Mouse (Mus musculus) lung, embryonic 14.5 days (tissue): ENCODE results near the gene B4galnt2. TPM values are rescaled to one million over a fixed set of nuclear protein-coding genes. Genes with fewer than 3 reads are reported as not detected.

Experiments
- ATAC-seq: fragments of 200-750 bp; cut with Nextera tagmentation; 2 replicates; pipeline ENCODE4 v1.8.0; 2017; ENCODE audit warnings: mild to moderate bottlenecking, moderate TSS enrichment, moderate library complexity; ENCODE audit not compliant: insufficient read depth
- DNase-seq: peaks from one replicate; pipeline ENCODE4 v3.0.0-alpha.2; 2015
- H3K27ac ChIP-seq: fragments of 300-500 bp; sonication (generic); 2 replicates; pipeline ENCODE4 v1.5.1; 2014; ENCODE audit warnings: low read depth, mild to moderate bottlenecking, moderate library complexity
- H3K27me3 ChIP-seq: fragments of 300-500 bp; sonication (generic); 2 replicates; pipeline ENCODE4 v1.6.1; 2014; ENCODE audit warnings: low read length, control low read depth; ENCODE audit not compliant: insufficient read depth
- H3K36me3 ChIP-seq: fragments of 300-500 bp; sonication (generic); 2 replicates; pipeline ENCODE4 v1.6.1; 2014; ENCODE audit warnings: control low read depth; ENCODE audit not compliant: insufficient read depth
- H3K4me1 ChIP-seq: fragments of 300-500 bp; sonication (generic); 2 replicates; pipeline ENCODE4 v1.6.1; 2014; ENCODE audit warnings: antibody characterized with exemption, control low read depth; ENCODE audit not compliant: insufficient read depth
- H3K4me2 ChIP-seq: fragments of 300-500 bp; sonication (generic); 2 replicates; pipeline ENCODE4 v1.6.1; 2014; ENCODE audit warnings: mild to moderate bottlenecking
- H3K4me3 ChIP-seq: fragments of 300-500 bp; sonication (generic); 2 replicates; pipeline ENCODE4 v1.5.1; 2014; ENCODE audit warnings: low read depth, low read length
- H3K9ac ChIP-seq: fragments of 300-500 bp; sonication (generic); 2 replicates; pipeline ENCODE4 v1.6.1; 2014
- H3K9me3 ChIP-seq: fragments of 300-500 bp; sonication (generic); 2 replicates; pipeline ENCODE4 v1.6.1; 2016; ENCODE audit warnings: low read depth, low read length, control low read depth
- CTCF ChIP-seq: IDR thresholded peaks from 2 replicates; pipeline ENCODE4 v1.5.1; 2016; ENCODE audit warnings: antibody characterized with exemption, low read depth
- WGBS: fragments of 180-500 bp; shearing (Covaris S2); extraction: QIAGEN DNeasy Blood & Tissue Kit; methylation state at CpG from one replicate; pipeline ENCODE4 v1.1.7; 2014; 5-methylcytosine and 5-hydroxymethylcytosine counted together
- polyA plus RNA-seq: library from polyadenylated mRNA; unstranded; fragments of >200 nt; fragmentation: Nextera tagmentation; extraction: Ambion mirVana; gene quantifications from 2 replicates; pipeline ENCODE4 v1.2.1, GENCODE M21; 2014

B4galnt2 gene
- polyA plus RNA-seq, 1 experiment from 2014 or later = 0.11 TPM

DNA sequence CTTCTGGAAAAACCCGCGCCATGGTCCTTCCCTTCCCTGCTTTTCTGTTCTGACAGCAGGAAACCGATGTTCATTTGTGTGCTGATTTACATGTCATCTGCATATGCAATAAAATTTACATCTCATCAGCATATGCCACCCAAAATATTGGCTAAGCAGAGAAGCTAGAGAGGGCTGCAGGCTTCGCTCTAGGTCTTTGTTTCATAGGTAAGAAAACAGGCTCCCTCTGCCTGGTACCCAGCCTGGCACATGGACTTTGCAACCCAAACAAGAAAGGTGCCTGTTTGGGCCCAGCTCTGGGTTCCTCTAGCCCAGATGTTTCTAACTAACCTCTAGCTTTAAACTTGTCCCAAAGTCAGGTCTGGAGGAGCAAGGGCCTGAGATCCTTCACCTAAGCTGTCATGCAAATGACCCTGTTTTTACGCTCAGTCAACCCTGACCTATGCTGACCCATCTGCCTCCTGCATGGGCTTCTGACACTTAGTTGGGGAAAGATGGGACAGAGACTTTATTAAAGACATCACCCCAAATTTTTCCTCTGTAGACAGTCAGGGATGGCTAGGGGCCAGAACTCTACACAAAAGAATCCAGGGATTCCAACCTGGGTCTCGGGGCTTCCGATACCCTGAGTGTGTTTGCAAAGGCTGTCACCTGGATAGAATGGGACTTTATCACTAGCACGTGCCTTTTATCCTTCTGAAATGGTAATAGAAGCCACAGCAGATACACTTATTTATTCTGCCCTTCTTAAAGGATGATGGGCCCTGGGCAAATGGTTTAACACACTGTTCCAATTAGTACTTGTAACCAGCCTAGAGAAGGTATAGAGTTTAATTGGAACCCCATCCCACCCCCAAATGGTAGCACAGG is 75.5 kb downstream of the B4galnt2 start:
- no peak for TF ChIP-seq CTCF
- no peaks in the 10 kb centered on the region for H3K36me3 ChIP-seq
- no peak overlapping the region for H3K9ac ChIP-seq
- H3K4me2 ChIP-seq = no peak overlapping the region
- DNase-seq (no peak), ATAC-seq (no peak)
- 74% methylated on average over 8 of the region's 8 CpGs for WGBS
- peaks cover 23% of the 10 kb centered on the region for H3K4me1 ChIP-seq
- no peak overlapping the region for H3K4me3 ChIP-seq
- H3K27ac ChIP-seq = no peak overlapping the region
- no peaks in the 10 kb centered on the region for H3K9me3 ChIP-seq
- H3K27me3 ChIP-seq = peaks cover 5% of the 10 kb centered on the region

DNA sequence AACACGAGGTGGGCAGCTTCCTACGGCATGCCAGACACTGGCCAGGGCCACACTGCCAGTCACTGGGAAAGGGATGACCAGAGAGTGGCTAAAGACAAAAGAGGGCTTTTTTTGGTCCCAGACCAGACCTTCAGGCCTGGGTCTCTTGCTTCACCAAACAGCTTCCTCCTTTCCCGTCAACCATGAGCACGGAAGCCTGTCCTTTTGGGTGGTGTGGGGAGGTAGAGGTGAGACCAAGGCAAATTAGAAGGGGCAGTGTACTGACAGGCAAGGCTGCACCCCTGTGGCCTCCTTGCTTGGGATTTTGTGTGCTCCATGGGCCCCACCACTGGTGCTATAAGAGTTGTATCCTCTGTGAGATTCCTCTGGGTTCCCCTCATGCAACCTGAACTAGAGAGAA is 76.1 kb downstream of the B4galnt2 start:
- H3K4me1 ChIP-seq = peaks cover 23% of the 10 kb centered on the region
- H3K27me3 ChIP-seq = peaks cover 12% of the 10 kb centered on the region
- H3K4me3 ChIP-seq = no peak overlapping the region
- H3K36me3 ChIP-seq = no peaks in the 10 kb centered on the region
- H3K4me2 ChIP-seq = 0 out of 2 replicates have a peak overlapping the region, but pooled peaks have one; percentile 13
- H3K9me3 ChIP-seq = no peaks in the 10 kb centered on the region
- no peak overlapping the region for H3K27ac ChIP-seq
- H3K9ac ChIP-seq = no peak overlapping the region
- DNase-seq = no peak
- WGBS = 77% methylated on average over 4 of the region's 4 CpGs
- TF ChIP-seq CTCF = no peak
- ATAC-seq = no peak

DNA sequence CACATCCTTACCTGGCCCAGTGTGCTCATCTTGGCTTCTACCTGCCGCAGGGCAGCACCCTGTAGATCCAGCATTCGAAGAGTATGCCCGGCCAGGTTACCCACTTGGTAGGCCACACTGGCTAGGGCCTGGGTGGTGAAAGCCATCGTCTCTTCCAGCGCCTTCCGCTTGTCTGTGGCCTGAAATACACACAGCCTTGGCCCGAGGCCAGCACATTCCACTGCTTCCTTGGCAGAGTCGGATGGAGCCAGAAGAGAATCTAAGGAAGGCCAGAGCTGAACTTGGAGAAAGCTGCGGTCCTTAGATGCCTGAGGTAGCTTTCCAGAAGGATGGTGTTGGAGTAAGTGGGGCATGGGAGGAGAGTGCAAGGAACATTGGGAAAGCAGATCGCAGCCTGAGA is 77.6 kb downstream of the B4galnt2 start, which contains the start of gene Gngt2:
Gene Gngt2, plus strand, starts transcription at position 158 of the 400 bp plus-strand sequence.
- no peak for TF ChIP-seq CTCF
- Histone ChIP-seq H3K4me1 (peaks cover 23% of the 10 kb centered on the region), H3K4me3 (no peak within 1 kb of the TSS), H3K27me3 (peaks cover 27% of the 10 kb centered on the region), H3K27ac (peak within 1 kb of the TSS; percentile 69), H3K9ac (0 out of 2 replicates have a peak within 1 kb of the TSS, but pooled peaks have one; percentile 10), H3K9me3 (no peaks in the 10 kb centered on the region), H3K36me3 (no peaks in the 10 kb centered on the region), H3K4me2 (peak within 1 kb of the TSS; percentile 29)
- DNase-seq = peak; percentile 97
- WGBS = 27% methylated on average over 10 of the region's 10 CpGs
- peak; percentile 73 for ATAC-seq

DNA sequence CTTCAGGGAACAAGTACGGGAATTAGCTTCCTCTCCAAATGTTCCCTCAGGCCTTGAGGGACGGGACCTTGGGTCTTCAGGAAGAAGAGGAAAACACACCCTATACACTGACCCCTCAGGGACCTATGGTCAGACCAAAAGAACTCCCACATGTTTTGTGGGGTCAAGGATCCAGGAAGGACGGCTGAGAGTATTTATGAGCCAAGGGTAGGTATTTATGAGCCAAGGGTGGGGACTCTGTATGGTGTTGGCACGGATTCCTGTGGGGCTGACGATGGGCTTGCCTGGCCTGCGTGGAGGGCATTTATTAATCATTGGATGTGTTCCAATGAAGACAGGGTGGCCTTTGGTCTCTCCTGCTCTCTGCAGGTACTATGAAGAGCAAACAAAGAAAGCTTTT is 78.3 kb downstream of the B4galnt2 start:
- 47% methylated on average over 6 of the region's 6 CpGs for WGBS
- peaks cover 23% of the 10 kb centered on the region for H3K4me1 ChIP-seq
- no peak overlapping the region for H3K9ac ChIP-seq
- no peaks in the 10 kb centered on the region for H3K9me3 ChIP-seq
- H3K36me3 ChIP-seq = no peaks in the 10 kb centered on the region
- H3K27me3 ChIP-seq = peaks cover 33% of the 10 kb centered on the region
- H3K27ac ChIP-seq = peak overlapping the region; percentile 69
- H3K4me3 ChIP-seq = no peak overlapping the region
- TF ChIP-seq CTCF = no peak
- ATAC-seq (no peak), DNase-seq (no peak)
- H3K4me2 ChIP-seq = peak overlapping the region; percentile 29; the same call in 1 of the 2 replicates

DNA sequence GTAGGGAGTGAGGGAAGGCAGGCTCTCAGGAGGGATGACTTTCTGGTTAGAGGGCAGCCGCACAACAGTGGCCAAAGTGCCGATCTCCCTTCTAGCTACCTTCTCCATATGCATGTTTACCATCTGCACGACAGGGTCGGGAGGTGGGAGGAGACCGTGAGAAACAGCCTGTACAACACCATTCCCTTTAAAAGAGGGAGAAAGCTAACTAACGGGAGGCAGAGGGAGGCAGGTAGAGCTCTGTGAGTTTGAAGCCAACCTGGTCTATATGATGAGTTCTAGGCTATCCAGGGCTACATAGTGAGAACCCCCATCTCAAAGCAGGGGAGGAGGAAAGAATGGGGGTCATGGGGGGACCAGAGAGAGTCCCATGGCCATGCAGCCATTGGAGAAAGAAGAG is 78.9 kb downstream of the B4galnt2 start:
- H3K27ac ChIP-seq = no peak overlapping the region
- H3K4me2 ChIP-seq = no peak overlapping the region
- ATAC-seq (no peak), DNase-seq (no peak)
- 29% methylated on average over 6 of the region's 6 CpGs for WGBS
- TF ChIP-seq CTCF = no peak
- H3K9ac ChIP-seq = no peak overlapping the region
- H3K36me3 ChIP-seq = no peaks in the 10 kb centered on the region
- H3K4me3 ChIP-seq = no peak overlapping the region
- no peaks in the 10 kb centered on the region for H3K9me3 ChIP-seq
- H3K4me1 ChIP-seq = peaks cover 23% of the 10 kb centered on the region
- H3K27me3 ChIP-seq = peaks cover 39% of the 10 kb centered on the region

DNA sequence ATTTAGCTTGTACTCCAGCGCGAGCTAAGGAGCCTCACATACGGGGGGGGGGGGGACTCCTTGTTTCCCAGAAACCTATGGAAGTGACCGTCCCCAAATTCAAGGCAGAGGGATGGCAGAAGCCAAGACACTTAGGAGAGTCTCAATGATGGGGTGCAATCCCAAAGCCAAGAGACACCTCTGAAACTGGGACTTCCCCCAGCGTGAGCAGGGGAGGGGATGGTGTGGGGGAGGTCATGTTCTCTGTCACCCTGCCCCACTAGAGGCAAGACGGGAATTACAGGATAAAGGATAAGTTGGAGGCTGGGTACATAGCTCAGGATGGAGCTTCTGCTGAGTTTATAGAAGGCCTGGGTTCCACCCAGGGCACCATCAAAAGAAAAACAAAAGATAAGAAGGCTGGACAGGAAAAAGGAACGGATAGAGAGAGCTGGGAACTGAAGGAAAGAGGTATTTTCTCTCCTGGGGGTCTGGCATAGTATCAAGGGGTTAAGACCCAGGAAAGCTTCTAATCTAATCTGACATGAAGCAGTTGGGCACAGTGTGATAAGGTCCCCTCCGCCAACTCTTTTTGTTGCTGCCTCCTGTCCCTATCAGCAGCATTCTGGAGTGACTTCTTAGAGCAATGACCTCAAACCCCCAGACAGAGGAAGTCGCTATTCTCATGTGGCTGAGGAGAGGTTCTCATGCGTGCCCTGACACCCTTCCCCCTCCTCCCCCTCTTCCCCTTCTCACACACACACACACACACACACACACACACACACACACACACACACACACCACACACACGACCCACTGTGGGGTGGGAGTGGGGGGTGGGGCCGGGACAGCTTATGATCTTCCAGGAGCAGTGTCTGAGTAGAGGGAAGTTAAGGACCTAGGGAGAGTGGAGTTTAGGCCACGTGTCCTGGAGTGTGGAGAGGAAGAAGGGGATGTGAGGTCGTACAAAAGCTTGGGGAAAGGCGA is 79.7 kb downstream of the B4galnt2 start:
- H3K4me2 ChIP-seq = peak overlapping the region; percentile 43
- no peak overlapping the region for H3K4me3 ChIP-seq
- TF ChIP-seq CTCF = no peak
- WGBS = 13% methylated on average over 15 of the region's 15 CpGs
- DNase-seq (peak; percentile 38), ATAC-seq (no peak)
- no peaks in the 10 kb centered on the region for H3K36me3 ChIP-seq
- peaks cover 47% of the 10 kb centered on the region for H3K27me3 ChIP-seq
- H3K27ac ChIP-seq = no peak overlapping the region
- no peak overlapping the region for H3K9ac ChIP-seq
- H3K4me1 ChIP-seq = peaks cover 23% of the 10 kb centered on the region
- no peaks in the 10 kb centered on the region for H3K9me3 ChIP-seq
